Mouse (Mus musculus) kidney, embryonic 14.5 days (tissue): ENCODE measurements at regions not wholly inside any gene's neighbourhood (a gene's known extent, or its start where the extent isn't known, plus 50 kb on each side); places are given as distances from the start of the nearest gene placed in this dataset.

Experiments
- ATAC-seq: fragments of 200-750 bp; cut with Nextera tagmentation; 2 replicates; pipeline ENCODE4 v1.8.0; 2017; ENCODE audit warnings: moderate number of reproducible peaks, mild to moderate bottlenecking, moderate TSS enrichment, moderate library complexity; ENCODE audit not compliant: low FRiP score, low TSS enrichment
- H3K27ac ChIP-seq: fragments of 300-500 bp; sonication (generic); 2 replicates; pipeline ENCODE4 v1.5.1; 2014; ENCODE audit warnings: low read depth, mild to moderate bottlenecking, low read length, moderate library complexity, mixed read lengths
- H3K27me3 ChIP-seq: fragments of 300-500 bp; sonication (generic); 2 replicates; pipeline ENCODE4 v1.6.1; 2014; ENCODE audit warnings: mild to moderate bottlenecking, low read length; ENCODE audit not compliant: control insufficient read depth, insufficient read depth
- H3K36me3 ChIP-seq: fragments of 300-500 bp; sonication (generic); 2 replicates; pipeline ENCODE4 v1.6.1; 2014; ENCODE audit warnings: low read length, mixed read lengths; ENCODE audit not compliant: control insufficient read depth, insufficient read depth
- H3K4me1 ChIP-seq: fragments of 300-500 bp; sonication (generic); 2 replicates; pipeline ENCODE4 v1.6.1; 2014; ENCODE audit warnings: low read length, mixed read lengths; ENCODE audit not compliant: control insufficient read depth, insufficient read depth
- H3K4me2 ChIP-seq: fragments of 300-500 bp; sonication (generic); replicated peaks from 2 replicates; pipeline ENCODE4 v1.6.1; 2014; ENCODE audit warnings: low read depth, mild to moderate bottlenecking, low read length
- H3K4me3 ChIP-seq: fragments of 300-500 bp; sonication (generic); 2 replicates; pipeline ENCODE4 v1.5.1; 2014; ENCODE audit warnings: mild to moderate bottlenecking, low read length
- H3K9ac ChIP-seq: fragments of 300-500 bp; sonication (generic); 2 replicates; pipeline ENCODE4 v1.6.1; 2014; ENCODE audit warnings: low read depth, mild to moderate bottlenecking, low read length, moderate library complexity
- H3K9me3 ChIP-seq: fragments of 300-500 bp; sonication (generic); 2 replicates; pipeline ENCODE4 v1.6.1; 2016; ENCODE audit warnings: low read length; ENCODE audit not compliant: control insufficient read depth
- WGBS: fragments of 180-500 bp; shearing (Covaris S2); extraction: QIAGEN DNeasy Blood & Tissue Kit; methylation state at CpG from one replicate; pipeline ENCODE4 v1.1.7; 2014; 5-methylcytosine and 5-hydroxymethylcytosine counted together

GRCm38 (mm10) chr13:70311226-70312055, 326.0 kb downstream of the Ice1 start:
- no peak overlapping the region for H3K9ac ChIP-seq
- no peak overlapping the region for H3K27ac ChIP-seq
- ATAC-seq = no peak
- peaks cover 4% of the 10 kb centered on the region; the same call in 1 of the 2 replicates for H3K4me1 ChIP-seq
- no peaks in the 10 kb centered on the region for H3K36me3 ChIP-seq
- WGBS = 65% methylated on average over 14 of the region's 14 CpGs
- H3K27me3 ChIP-seq = no peaks in the 10 kb centered on the region
- H3K4me2 ChIP-seq = no peak overlapping the region
- H3K9me3 ChIP-seq = no peaks in the 10 kb centered on the region
- H3K4me3 ChIP-seq = no peak overlapping the region

- ATAC-seq = no peak; the same call in 1 of the 2 replicates
These were observed 324.2 kb downstream of the Ice1 start for GRCm38 (mm10) chr13:70313205-70313604.

GRCm38 (mm10) chr13:70323537-70323936, 313.9 kb downstream of the Ice1 start:
- Histone ChIP-seq H3K4me1 (no peaks in the 10 kb centered on the region), H3K4me2 (no peak overlapping the region), H3K36me3 (no peaks in the 10 kb centered on the region), H3K9me3 (no peaks in the 10 kb centered on the region), H3K4me3 (no peak overlapping the region), H3K27ac (no peak overlapping the region), H3K9ac (no peak overlapping the region), H3K27me3 (no peaks in the 10 kb centered on the region)
- no peak for ATAC-seq
- WGBS = 70% methylated on average over 1 of the region's 1 CpGs

More at GRCm38 (mm10) chr13:70313205-70313604, 324.2 kb downstream of the Ice1 start:
- Histone ChIP-seq H3K27me3 (no peaks in the 10 kb centered on the region), H3K9ac (no peak overlapping the region), H3K4me3 (no peak overlapping the region), H3K36me3 (no peaks in the 10 kb centered on the region), H3K4me1 (peaks cover 4% of the 10 kb centered on the region; the same call in 1 of the 2 replicates), H3K27ac (no peak overlapping the region), H3K9me3 (no peaks in the 10 kb centered on the region), H3K4me2 (no peak overlapping the region)
- 48% methylated on average over 2 of the region's 2 CpGs for WGBS

GRCm38 (mm10) chr13:70336069-70336468, 301.4 kb downstream of the Ice1 start:
- no peak overlapping the region for H3K27ac ChIP-seq
- H3K27me3 ChIP-seq = no peaks in the 10 kb centered on the region
- WGBS = 70% methylated on average over 4 of the region's 4 CpGs
- no peak overlapping the region for H3K4me2 ChIP-seq
- H3K9ac ChIP-seq = no peak overlapping the region
- ATAC-seq = no peak
- H3K4me1 ChIP-seq = no peaks in the 10 kb centered on the region
- no peaks in the 10 kb centered on the region for H3K36me3 ChIP-seq
- no peak overlapping the region for H3K4me3 ChIP-seq
- H3K9me3 ChIP-seq = no peaks in the 10 kb centered on the region

- Histone ChIP-seq H3K36me3 (no peaks in the 10 kb centered on the region), H3K9me3 (no peaks in the 10 kb centered on the region), H3K9ac (no peak overlapping the region), H3K4me2 (no peak overlapping the region), H3K27me3 (no peaks in the 10 kb centered on the region), H3K27ac (no peak overlapping the region), H3K4me3 (no peak overlapping the region), H3K4me1 (no peaks in the 10 kb centered on the region)
- no peak for ATAC-seq
- WGBS = 66% methylated on average over 3 of the region's 3 CpGs
These were observed 297.0 kb downstream of the Ice1 start for GRCm38 (mm10) chr13:70340437-70340836.

- 86% methylated on average over 1 of the region's 1 CpGs for WGBS
These were observed 294.2 kb downstream of the Ice1 start for GRCm38 (mm10) chr13:70343191-70343734.

GRCm38 (mm10) chr13:70343911-70344310, 293.5 kb downstream of the Ice1 start:
- Histone ChIP-seq H3K27me3 (no peaks in the 10 kb centered on the region), H3K4me1 (no peaks in the 10 kb centered on the region), H3K4me2 (no peak overlapping the region), H3K4me3 (no peak overlapping the region), H3K27ac (no peak overlapping the region), H3K9ac (no peak overlapping the region), H3K36me3 (no peaks in the 10 kb centered on the region), H3K9me3 (no peaks in the 10 kb centered on the region)
- 27% methylated on average over 2 of the region's 2 CpGs for WGBS
- ATAC-seq = no peak

More at GRCm38 (mm10) chr13:70343191-70343734, 294.2 kb downstream of the Ice1 start:
- no peak overlapping the region for H3K4me2 ChIP-seq
- H3K9me3 ChIP-seq = no peaks in the 10 kb centered on the region
- no peak overlapping the region for H3K27ac ChIP-seq
- no peak overlapping the region for H3K4me3 ChIP-seq
- no peak for ATAC-seq
- H3K36me3 ChIP-seq = no peaks in the 10 kb centered on the region
- H3K4me1 ChIP-seq = no peaks in the 10 kb centered on the region
- no peaks in the 10 kb centered on the region for H3K27me3 ChIP-seq
- no peak overlapping the region for H3K9ac ChIP-seq

- Histone ChIP-seq H3K27ac (no peak overlapping the region), H3K4me3 (no peak overlapping the region), H3K27me3 (no peaks in the 10 kb centered on the region), H3K9ac (no peak overlapping the region), H3K36me3 (no peaks in the 10 kb centered on the region), H3K4me2 (no peak overlapping the region), H3K4me1 (no peaks in the 10 kb centered on the region), H3K9me3 (no peaks in the 10 kb centered on the region)
- WGBS = 70% methylated on average over 5 of the region's 5 CpGs
- no peak for ATAC-seq
These were observed 293.1 kb downstream of the Ice1 start for GRCm38 (mm10) chr13:70344311-70344710.

GRCm38 (mm10) chr13:70348456-70348855, 289.0 kb downstream of the Ice1 start:
- Histone ChIP-seq H3K4me2 (no peak overlapping the region), H3K36me3 (no peaks in the 10 kb centered on the region), H3K27me3 (no peaks in the 10 kb centered on the region), H3K9me3 (no peaks in the 10 kb centered on the region), H3K4me1 (no peaks in the 10 kb centered on the region), H3K9ac (no peak overlapping the region), H3K27ac (no peak overlapping the region), H3K4me3 (no peak overlapping the region)
- no peak for ATAC-seq
- WGBS = 85% methylated on average over 4 of the region's 4 CpGs
